Mouse (Mus musculus): ENCODE results near the gene Sgip1.

Gene Sgip1

DNA sequence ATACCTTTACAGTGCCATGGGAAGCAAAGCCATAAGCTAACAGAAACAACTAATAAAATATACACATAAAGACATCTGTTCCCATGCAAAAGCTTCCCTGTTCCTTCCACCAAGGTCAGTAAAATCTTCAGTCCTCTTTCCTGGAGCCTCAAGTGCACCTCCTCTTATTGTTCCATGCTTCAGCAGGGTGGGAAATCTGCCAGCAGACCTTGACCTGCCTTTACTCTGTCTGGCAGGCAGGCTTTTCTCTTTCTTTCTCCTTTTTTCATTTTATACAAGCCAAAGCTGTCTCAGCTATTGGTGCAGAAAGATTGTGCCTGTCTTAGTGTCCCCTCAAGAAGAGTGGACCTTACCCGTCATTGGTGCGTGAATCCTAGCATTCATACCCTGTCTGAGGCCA is 154.8 kb downstream of the Sgip1 start:
- no peak for DNase-seq (ENCODE audit: low spot score in 2 of 2)

DNA sequence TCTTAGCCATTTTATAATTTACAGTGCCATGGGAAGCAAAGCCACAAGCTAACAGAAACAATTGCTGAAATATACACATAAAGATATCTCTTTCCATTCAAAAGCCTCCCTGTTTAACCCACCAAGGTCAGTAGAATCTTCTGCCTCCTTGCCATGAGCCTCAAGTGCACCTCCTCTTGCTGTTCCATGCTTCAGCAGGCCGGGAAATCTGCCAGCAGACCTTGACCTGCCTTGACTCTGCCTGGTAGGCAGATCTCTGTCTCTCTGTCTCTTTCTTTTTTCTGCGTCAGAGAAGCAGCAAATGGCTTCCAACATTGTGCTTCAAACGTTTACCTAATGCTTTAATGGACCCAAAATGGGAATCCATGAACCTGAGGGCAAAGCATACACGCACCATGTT is 157.9 kb downstream of the Sgip1 start:
- DNase-seq (ENCODE audit: low spot score in 2 of 2) = no peak

DNA sequence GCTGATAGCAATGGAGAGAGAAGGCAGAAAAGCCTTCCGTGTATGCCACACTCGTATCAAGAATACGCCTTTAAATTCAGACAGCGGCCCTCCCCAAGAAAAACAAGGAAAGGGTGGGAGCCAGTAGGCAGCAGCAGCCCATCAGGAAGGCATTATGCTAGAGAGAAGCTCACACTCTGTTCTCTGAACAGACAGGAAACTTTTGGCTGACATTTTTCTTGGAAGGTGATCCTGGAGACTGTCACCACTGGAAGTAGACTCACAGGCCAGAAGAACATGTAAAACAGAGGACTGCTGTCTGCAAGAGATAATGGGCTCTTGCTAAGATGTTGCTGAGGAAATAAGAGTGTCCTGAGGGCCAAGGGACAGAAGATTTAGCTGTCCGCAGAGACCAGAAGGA is 158.6 kb downstream of the Sgip1 start:
- no peak for DNase-seq (ENCODE audit: low spot score in 2 of 2)

DNA sequence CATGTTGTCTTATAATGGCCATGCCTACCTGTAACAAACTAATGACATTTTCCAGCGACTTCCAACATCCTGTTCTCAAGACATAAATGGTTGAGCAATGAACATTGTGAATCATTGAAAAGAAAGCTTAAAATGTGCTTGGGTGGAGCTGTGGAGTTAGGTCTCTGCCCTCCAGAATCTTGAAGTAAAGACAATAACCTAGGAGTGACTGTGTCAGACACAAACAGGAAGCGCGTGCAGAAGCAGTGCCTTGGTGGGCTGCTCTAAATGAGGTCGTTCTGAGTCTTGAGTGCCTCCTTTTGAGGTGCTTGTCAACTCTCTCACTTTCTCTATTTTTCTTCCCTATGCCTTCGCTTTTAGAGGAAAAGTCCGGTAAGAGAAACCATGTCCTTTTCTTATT is 159.1 kb downstream of the Sgip1 start:
- no peak for DNase-seq (ENCODE audit: low spot score in 2 of 2)

DNA sequence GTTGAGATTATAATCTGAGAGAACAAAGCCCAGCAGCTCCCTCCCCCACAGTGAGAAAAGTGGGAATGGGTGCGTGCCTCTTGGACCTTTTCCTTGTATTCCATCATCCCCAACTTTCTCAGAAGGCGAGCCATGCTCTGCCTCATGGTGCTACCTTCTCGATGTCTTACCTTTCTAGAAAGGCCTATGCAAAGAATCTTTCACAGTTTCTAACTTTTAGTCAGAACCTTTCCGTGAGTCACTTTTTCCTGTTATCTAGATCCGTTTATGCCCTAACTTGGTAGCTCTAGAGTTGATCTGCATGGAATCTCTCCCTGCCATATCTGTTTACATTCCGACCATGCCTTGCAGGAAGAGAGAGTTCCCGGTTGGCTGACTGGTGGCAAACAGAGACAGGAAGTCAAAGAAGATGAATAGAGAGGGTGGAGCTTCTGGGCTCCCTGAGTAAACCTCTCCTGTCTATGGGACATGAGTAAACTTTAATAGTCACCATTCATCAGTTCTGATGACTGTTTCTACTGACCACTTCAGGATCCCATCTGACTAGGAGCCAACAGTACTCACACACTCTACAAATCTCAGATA is 166.8 kb downstream of the Sgip1 start:
- no peak for DNase-seq (ENCODE audit: low spot score in 2 of 2)

DNA sequence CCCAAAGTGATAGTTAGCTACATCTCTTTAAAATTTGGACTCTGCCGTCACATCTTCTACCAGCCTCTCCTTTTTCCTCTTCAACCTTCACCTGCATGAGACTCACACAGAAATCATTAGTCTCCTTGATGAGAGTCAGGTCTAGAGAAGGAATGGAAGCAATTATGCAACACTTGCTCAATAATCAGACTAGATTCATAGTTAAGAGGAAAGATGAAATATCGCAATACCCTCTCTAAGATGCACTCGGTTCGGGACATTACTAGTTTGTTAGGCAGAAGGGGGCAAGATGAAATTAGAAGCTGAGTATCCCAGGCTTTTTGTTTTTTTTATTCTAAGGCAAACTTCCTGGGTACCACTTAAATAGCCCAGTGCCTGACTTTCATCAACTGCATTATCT is 169.1 kb downstream of the Sgip1 start:
- DNase-seq (ENCODE audit: low spot score in 2 of 2) = no peak

DNA sequence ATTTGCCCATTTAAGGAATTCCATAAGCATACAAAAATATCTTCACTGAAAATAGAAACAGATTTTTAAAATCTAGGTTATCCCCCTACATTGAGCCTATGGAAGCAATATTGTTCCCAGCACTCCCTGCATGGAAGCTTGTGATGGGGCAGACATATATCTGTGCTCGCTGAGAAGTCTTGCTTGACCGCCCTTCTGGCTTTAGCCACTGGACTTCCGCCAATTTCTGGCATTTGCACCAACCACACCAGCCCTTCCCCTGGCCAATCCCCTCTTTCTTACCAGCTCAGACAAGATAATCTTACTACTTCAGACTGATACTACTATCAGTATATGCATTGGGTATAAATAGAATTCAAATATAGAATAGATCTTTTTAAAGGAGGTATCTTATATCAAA is 172.1 kb downstream of the Sgip1 start:
- no peak for DNase-seq (ENCODE audit: low spot score in 2 of 2)

DNA sequence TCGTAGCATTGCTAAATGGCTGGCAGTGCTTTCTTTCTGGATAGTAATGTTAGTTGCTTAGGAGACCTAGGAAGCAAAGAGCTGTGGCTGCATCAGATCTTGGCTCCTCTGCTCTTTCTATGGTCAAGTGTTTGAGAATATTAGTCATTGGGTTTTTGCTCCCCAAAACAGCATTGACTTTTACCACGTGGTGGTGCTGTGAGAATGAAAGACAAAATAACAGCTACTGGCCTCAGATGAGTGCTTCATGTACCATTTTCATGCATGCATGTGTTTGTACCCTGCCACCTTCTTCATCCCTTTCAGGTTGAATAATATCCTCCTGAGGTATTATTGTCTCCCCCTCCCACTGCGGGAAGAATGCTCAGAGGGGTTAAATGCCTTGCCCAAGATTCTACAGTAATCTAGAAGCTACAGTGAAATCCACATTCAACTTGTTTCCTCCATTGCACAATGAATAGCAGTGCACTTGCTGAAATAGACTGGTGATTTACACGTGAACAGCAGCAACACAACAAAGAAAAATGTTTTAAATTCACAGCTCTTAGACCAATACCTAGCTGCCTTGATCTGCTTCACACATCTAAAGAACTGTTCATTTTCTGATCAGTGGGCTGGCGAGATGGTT is 172.7 kb downstream of the Sgip1 start:
- no peak for DNase-seq (ENCODE audit: low spot score in 2 of 2)

DNA sequence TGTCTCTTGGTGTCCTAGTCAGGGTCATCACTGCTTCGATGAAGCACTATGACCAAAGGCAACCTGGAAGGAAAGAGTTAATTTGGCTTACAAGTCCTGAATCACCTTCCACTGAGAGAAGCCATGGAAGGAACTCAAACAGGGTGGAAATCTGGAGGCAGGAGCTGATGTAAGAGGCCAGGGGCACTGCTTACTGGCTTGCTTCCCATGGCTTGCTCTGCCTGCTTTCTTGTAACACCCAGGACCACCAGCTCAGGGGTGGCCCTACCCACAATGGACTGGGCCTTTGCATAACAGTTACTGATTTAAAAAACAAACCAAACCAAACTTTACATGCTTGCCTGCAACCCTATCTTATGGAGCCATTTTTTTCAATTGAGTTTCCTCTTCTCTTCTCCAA is 177.1 kb downstream of the Sgip1 start:
- no peak for DNase-seq (ENCODE audit: low spot score in 2 of 2)

DNA sequence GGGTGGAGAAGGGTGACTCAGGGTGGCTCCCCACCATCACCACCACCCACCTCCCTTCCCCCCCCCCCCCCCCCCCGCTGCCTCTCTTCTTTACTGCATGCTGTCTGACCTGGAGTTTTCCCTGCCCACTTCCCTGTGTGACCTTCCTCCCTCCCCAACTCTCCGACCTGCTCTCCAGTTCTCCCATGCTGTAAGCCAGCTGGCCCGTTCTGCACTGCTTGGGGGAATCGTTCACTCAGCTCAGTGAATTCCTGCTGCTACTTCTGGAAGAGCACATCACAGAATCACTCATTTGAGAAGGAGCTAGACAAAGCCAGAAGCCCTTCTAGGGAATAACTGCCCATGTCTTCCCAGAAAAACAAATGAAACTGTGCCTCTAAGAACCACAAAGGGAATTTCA is 188.4 kb downstream of the Sgip1 start:
- no peak for DNase-seq (ENCODE audit: low spot score in 2 of 2)

DNA sequence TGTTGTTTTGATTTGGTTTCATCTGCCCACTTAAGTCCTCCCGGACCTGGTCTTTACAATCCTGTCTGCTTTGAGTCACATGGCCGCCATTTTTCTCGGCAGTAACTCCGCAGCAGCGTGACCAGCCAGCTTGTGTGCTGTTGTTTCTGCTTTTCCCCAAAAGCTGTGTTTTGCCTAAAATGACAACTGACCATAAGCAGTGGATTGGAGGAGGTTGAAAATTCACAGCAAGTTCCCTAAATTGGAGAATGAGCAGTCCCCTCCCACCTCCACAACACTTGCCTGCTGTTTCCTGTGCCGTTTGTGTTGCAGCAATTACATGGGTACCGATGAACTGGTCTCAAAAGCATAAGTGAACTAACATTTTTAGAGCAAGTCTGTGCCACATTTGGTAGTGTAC is 189.6 kb downstream of the Sgip1 start:
- no peak for DNase-seq (ENCODE audit: low spot score in 2 of 2)

DNA sequence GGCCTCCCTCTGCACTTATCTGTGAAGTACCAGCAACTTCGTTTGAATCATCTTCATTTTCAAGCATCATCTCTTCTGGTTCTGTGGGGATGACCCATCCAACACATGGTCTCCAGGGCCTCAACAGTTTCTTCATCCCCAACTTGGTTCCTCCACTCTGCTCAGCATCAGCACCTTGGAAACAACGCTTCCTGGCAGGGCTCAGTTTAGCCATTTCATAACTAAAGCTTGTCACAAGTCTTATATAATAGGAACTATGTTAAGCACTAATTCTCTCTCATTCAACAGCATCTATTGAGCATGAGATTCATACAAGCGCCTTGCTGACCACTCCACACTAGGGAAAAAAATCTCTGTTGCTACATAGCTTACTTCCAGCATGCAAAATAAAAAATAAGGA is 199.2 kb downstream of the Sgip1 start:
- peak in 1 of 2 experiments; percentile 8 for DNase-seq (ENCODE audit: low spot score in 2 of 2)

DNA sequence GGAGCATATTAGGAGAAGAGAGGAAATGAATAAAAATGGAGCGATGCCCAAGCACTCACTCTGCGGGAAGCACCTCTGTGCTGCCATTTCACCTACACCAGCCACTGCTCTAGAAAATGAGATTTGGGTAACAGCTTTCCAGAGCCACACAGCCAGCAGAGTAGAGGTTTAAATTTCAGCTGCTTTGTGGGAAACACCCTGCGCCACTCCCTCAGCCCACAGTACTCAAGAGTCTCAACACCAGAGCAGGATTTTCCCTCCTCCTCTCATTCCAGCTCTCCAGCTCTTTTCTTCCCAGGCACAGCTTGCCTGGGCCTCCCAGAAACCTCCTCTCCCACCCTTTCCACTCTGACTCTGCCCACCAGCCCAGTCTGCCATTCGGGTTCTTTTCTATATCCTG is 199.6 kb downstream of the Sgip1 start:
- DNase-seq (ENCODE audit: low spot score in 2 of 2) = peak; percentile 19 to 25

DNA sequence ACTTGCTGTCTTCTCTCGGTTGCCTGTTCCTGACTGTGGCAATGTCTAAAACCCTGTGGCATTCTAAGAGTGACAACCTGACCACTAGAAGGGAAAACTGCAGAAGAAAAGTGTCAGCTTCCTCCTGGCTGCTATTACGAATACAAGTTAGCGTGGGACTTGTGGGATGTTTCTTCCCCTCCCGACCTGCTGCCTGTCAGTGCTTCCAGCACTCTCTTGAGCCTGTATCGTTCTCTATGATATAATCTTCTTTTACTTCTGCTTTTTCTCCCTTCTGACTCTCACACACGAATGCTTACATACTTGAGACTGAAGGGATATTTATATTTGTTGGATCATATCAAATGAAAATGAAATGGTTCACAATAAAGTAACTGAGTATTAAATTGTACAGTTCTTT is 203.2 kb downstream of the Sgip1 start:
- DNase-seq (ENCODE audit: low spot score in 2 of 2) = no peak

DNA sequence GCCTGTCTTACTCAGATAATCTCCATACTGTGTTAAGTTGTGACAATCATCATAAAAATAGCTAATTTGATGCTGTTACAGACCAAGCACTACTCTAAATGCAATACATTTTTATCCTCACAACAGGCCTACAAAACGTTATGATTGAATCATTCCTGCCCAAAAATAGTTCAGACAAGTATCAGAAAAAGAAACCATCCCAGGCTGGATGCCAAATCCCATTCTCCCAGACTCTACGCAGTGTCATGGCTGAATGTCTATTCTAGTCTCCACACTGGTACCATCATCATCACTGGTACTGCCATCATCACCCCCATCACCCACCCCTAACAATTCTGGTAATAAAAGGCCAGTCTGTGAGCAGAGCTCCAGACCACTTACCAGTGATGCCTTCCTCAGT is 211.4 kb downstream of the Sgip1 start:
- peak in 1 of 2 experiments; percentile 18 for DNase-seq (ENCODE audit: low spot score in 2 of 2)

DNA sequence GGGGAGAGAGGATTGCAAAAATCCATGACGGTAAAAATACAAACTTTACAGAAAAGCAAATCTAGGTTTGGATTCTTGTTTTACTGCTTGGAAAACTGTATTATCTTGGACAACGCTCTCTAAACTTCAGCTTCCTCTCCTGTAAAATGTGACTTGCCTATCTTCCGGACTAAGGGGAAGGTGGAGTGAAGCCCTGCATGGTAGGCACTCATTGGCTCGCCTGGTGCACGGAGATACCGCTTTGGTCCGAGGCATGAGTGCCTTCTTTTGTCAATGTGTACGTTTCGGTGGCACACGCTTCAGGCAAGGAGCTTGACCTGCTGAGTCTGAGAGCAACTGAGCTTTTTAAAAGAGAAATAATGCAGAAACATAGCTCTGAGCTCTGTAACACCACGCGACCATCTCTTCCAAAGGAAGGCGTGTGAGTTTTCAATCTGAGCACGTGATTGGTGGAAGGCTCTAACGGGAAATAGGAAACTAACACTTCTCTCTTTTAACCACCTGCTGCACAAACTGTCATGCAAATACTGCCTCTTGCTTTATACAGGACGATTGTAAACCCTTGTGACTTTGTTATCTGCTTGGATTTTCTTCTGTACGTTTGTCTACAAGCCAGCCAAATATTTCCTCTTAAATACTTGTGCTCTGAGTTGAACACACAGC is 214.3 kb downstream of the Sgip1 start:
- DNase-seq (ENCODE audit: low spot score in 2 of 2) = no peak

DNA sequence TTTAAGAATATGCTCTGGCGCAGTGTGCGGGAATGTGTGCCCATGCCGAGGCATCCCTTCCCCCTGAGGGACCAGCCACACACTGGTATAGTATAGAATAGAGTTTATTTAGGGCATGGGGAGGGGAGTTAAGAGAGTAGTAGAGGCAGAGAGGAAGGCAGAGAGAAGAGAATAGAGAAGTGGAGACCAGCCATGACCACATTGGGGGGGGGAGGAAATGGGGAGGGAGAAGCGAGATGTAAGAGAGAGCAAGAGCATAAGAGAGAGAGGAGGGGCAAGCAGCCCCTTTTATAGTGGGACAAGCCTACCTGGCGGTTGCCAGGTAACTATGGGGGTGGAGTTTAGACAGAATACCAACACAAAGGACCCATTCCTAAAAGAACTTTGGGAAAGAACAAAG is 218.3 kb downstream of the Sgip1 start:
- no peak for DNase-seq (ENCODE audit: low spot score in 2 of 2)

DNA sequence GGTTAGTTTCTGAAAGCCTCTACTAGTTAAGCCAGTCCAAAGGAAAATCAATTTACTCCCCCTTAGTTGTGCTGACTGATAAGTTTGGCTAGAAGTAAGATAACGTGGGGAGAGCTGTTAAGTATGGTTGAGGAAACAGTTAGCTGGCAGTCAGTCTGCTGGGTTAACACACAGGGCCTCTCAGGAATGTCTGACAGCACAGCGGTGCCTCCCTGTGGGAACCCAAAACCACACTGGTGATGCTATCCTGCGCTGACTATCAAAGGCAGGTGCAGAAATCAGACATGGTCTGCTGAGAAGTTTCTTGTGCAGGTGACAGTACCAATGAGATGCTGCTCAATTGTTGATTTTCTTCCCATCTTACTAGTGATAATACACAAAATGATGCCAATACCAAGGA is 223.1 kb downstream of the Sgip1 start:
- no peak for DNase-seq (ENCODE audit: low spot score in 2 of 2)

DNA sequence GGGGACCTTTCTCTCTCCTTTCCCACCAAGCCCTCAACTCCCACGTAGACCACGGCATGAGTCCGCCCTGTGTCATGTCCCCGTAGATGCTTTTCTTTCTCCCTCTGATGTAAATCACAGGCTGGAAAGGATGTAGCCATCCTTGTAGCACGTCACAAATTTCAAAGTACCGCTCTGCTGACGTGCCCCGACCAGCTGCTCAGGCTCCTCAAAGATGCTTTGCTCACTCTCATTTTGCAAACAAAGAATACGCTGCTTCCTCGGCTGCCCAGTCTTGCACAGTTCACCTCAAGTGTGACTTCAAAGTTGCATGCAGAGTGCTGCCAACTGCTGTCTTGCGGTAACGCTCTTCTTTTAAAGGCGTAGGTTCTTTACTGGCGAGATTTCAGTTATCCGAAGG is 226.7 kb downstream of the Sgip1 start:
- DNase-seq (ENCODE audit: low spot score in 2 of 2) = no peak

DNA sequence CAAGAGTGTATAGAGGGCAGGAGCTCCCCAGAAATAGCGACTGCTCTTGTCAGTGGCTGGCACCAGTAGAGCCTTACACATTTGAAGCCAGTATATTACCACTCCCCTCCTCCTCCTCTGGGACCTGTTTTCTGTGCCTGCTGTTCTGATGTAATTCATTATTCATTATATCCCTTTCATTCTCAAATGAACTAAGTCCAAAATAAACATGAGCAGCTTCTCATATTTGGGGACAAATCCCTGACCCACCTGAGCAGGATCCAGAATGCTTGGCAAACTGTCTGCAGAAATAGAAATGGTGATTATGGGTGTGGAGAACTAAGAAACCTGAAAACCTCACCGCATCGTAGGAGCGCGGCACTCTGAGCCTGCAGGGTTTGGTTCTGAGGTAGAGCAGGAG is 228.5 kb downstream of the Sgip1 start:
- no peak for DNase-seq (ENCODE audit: low spot score in 2 of 2)

DNA sequence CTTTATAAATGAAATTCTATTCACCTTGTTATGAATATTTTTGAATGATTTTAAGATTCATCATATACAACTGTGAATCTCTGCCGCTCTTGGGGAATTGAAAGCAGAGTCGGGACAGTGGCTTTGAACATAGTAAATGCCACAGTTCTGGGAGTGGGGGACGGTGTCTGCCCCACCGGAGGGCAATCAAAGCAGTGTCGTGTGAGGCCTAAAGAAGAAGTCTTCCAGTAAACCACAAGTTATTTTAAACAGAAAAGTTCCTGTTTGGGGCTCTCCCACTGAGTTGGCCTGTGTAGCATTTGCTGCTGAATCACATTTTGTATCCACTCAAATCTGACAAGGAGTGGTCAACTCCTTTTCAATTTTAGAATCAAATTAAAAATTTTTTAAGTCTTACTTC is 230.1 kb downstream of the Sgip1 start:
- DNase-seq (ENCODE audit: low spot score in 2 of 2) = no peak

DNA sequence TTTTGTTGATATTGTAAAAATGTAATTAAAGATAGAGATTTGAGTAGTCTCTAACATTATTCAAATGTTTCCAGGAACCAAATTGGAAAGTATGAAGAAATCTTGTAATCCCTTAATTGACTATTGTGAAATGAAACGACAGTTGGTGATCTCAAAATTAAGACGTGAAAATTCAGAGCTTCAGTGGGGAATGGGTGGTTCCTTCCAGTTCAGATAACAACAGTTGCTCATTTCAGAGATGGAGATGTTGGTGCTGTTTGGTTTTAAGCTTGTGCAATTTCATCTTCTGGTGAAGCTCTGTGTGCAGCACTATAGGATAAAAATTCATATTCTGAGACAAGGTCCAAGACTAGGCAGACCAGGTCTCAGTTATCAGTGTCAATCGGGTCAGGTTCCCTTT is 231.0 kb downstream of the Sgip1 start:
- no peak for DNase-seq (ENCODE audit: low spot score in 2 of 2)

DNA sequence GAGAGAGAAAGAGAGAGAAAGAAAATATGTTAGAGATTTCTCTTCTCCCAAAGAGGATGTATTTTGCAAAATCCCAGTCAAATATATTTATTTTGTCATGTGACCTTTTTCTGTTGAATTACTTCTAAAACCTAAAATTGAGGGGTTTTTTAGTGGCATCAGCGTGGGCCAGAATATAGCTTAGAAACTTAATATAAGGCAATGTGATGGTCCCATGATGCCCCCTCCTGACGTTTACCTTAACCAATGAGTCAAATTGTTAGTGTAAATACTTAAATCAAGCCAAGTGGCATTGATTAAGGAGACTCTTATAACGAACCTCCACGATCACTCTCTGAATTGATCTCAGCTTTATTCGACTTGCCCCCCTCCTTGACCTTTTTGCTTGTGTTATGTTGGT is 233.1 kb downstream of the Sgip1 start:
- no peak for DNase-seq (ENCODE audit: low spot score in 2 of 2)
